Mouse (Mus musculus): Measurements from ENCODE around the gene Sost. TPM values are rescaled to one million over a fixed set of nuclear protein-coding genes. Genes with fewer than 3 reads are reported as not detected.
A peak's percentile ranks its signal among the peaks of the same experiment; 100 is the strongest.

Gene Sost
- total RNA-seq, 2 experiments from 2014 or later: 0.41 TPM; not detected in 1

GRCm38 (mm10) chr11:101946525-101946924 lies 20.3 kb downstream of the Sost start:
- DNase-seq: no peak

- no peak for DNase-seq
Measured at GRCm38 (mm10) chr11:101943055-101943454, 23.8 kb downstream of the Sost start.

DNA sequence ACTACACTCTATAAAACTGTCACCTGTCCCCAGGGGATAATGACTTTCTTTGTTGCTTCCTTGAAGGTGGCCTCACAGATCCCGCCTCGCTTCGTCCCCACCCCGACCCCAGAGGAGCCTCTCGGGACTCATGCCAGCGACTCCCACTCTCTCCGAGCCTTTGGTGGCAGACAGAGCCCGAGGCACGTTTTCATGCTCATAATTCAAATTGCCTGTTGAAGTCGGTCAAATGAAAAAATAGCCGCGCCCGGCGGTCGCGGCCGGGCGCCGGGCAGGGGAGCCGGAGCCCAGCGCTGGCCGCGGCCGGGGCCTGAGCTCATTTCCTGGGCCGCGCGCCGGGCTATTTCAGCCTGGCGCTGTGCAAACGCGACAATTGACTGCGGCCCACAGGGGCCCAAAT lies 29.7 kb downstream of the Sost start:
- DNase-seq: peak; percentile 56

DNA sequence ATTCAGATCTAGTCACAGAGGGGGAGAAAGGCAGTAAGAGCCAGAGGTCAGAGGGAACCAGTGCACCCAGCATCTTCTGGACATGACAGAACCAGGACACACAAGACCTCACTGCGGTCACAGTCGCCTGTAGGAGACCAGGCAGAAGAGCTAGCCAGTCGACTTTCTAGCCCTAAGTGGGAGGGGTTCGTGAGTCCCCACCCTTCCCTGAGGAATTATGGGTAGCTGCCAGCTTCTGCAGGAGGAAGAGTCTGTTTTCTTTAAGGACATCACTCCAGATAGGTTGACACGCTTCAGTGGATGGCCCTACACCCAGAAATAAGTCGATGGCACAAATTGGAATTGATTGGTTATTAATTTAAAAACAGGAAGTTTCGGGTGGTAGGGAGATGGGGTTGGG lies 30.4 kb downstream of the Sost start:
- no peak for DNase-seq

- DNase-seq: no peak
Measured at GRCm38 (mm10) chr11:101935743-101936142, 31.1 kb downstream of the Sost start.

DNA sequence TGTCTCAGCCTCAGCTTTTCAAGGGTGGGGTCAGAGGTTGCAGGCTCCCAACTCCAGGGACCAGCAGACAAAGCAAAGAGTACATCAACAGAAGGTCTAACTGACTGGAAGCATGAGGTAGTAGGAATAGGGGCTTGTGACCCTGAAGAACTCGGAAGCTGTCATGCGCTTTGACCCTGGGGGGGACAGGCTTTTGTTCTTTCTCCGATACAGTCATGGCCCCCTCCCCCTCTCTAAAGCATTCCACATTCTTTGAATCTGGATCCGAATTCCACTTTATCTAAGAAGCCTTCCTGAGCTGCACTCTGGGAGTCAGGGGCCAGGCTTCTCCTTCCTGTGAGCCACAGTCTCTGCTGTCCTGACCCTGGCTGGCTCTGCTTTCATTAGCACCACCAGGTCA lies 34.8 kb downstream of the Sost start:
- no peak for DNase-seq

DNA sequence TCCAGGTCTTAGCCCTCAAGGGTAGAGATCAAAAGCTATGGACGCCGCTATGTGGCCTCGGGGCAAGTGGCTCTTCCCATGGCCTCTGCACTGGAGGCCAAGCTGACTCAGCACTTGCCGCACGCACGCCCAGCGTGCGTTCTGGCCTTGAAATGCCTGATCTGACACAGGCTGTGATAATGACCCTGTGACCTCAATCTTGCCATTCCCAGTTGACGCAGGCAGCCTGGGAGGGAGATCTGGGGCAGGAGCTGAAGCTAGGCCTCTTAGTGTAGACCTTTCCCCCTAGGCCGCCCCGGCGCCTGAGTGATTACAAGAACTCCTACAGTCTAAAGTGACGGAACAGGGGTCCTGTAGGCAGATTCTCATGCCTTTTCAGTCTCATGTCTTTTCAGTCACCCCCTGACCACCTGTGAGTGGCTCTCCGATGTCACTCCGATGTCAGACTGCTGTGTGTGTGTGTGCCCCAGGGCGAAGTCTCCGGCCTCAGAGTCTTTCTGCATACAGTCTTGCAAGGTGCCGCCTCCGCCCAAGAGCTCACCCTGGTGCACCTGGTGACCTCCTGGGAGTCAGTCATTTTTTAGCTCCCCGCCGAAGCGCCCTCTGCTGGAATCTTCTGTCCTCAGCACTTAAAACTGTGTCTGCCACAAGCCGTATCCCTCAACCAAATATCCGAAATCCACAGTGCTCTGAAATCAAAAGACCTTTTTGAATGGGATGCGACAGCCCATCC lies 38.6 kb downstream of the Sost start:
- peak; percentile 36 for DNase-seq

DNA sequence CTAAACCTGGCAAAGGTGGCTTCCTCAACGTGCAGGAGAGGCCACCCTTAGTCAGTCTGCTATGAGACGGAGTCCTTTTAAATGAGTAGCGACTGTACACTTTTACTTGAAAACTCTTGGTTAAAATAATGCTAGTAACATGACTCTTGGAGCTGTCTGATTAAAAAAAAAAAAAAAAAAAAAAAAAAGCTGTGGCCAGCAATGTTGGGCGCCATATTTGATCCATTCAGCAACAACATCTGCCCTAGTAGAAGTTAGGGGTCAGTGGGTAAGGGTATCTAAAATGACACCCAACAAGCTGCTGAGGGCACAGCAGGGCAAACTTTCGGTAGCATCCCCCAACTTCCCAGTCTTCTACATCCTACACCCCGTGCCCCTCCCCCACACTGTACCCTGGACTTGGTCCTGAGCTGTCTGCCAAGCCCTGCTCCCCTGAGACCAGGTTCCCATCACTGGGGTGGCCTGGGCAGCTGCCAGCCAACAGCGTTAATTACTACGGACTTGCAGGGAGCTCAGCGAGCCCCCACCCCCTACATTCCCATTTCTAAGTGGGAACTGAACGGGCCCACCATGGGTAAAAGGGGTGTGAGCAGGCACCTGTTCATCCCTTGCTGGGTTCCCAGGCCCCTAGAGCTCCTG lies 39.7 kb downstream of the Sost start:
- no peak for DNase-seq

DNA sequence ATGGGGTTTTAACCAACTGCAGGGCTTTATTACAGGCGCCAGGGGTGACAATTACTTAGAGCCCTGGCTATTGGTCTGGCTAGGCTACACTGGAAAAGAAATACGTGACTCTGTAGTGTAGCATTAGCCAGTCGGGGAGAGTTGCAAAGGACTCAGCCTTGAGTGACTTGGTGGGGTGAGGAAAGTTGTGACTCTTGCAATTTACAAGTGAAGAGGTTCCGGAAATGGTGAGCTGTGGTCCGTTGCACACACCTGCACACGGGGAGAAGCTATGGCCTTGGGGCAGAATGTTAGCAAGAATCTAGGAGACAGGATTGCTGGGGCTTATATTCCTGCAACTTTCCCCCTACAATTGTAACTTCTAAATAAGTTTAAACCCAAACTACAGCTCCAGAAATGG lies 41.2 kb downstream of the Sost start:
- DNase-seq: no peak

- DNase-seq: no peak
Measured at GRCm38 (mm10) chr11:101924441-101924976, 42.3 kb downstream of the Sost start.

DNA sequence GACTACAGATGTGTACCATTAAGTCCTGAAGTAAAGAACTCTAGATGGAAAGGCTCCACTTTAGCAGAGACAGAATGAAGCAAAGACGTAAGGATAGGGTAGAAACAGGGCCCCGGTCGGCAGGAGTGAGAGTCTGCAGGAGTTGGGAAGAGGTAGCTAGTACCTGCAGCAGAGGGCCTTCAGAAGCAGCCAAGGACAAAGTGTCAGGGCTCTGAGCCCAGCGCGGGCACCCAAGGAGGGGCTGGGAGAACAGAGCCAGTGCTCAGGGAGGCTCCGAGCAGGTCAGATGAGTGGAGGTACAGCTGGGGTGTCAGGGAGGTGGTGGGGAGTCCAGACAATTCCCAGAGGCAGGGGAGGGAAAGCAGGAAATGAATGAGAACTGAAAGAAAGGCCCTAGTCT lies 42.8 kb downstream of the Sost start:
- DNase-seq: no peak

- DNase-seq: peak; percentile 39
Measured at GRCm38 (mm10) chr11:101921361-101921952, 45.4 kb downstream of the Sost start.

DNA sequence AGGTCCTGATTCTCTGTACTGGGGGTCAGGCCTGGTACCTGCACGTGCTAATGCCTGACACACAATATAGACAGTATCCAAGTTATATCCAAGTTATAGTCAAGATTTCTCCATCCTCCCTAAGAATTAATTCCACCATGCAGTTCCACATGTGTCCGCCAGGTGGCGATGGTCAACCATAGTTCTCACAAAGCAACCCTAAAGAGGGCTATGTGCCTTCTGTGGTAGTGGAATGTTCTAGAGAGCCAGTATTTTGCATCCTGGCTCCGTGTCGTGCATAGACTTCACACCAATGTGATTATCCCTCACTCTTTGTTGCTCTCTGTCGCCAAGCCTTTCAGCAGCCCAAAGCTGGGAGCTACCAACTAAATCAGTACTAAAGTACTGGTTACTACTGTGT lies 47.2 kb downstream of the Sost start:
- peak; percentile 83 for DNase-seq

DNA sequence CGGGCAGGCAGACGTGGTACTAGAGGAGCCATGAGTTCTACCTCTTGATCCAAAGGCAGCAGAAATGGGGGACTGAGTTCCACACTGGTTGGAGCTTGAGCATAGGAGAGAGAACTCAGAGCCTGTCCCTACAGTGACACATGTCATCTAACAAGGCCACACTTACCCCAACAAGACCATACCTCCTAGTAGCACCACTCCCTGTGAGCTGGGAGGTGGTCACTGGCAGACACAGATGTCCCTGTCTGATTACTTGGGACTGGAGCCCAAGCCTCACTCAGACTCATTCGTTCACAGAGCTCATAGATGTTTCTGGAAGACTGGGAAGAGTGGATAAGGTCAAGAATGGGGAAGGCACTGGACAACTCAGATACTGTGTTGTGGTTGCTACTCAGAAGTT lies 48.2 kb downstream of the Sost start:
- no peak for DNase-seq

DNA sequence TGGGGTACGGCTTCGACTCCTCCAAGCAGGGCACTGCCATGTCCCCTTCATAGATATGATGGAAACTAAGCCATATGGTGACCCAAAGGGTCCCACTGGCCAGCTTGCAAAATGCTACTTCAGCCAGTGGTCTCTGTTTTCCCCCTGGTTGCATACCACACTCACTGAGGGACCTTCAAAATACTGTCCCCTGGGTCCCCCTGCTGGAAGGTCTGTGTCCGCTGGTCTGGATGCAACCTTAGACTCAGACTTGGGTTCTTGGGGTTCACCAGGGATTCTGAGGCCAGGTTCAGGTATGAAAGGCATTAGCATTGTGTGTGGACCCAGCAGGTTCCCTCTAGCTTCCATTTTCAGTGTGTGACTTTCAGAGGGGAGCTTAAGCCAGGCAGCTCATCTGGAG lies 50.0 kb downstream of the Sost start:
- no peak for DNase-seq

- no peak for DNase-seq
Measured at GRCm38 (mm10) chr11:101913591-101913990, 53.2 kb downstream of the Sost start.

Other genes with a start within 250 kb of the Sost start
- 10 to 100 TPM; 13.7 to 17.6 TPM for gene Dhx8, start 234.1 kb downstream of the Sost start, total RNA-seq (2021)
- gene Etv4, start 181.6 kb downstream of the Sost start, total RNA-seq (2021): 1 to 10 TPM; 5.6 to 6.8 TPM
- gene Meox1, start 72.6 kb downstream of the Sost start, total RNA-seq (2021): 10 to 100 TPM; 11.7 to 12.3 TPM
- gene Cfap97d1, start 17.3 kb upstream of the Sost start, total RNA-seq (2021): not detected
- gene Dusp3, start 20.0 kb upstream of the Sost start, total RNA-seq (2021): 100 to 1,000 TPM; 122 to 136 TPM
- gene Mpp3, start 61.4 kb upstream of the Sost start, total RNA-seq (2021): 10 to 100 TPM; 76.8 to 83.7 TPM
- gene Cd300lg, start 74.5 kb upstream of the Sost start, total RNA-seq (2021): 10 to 100 TPM; 18.0 to 20.4 TPM
- 1 to 10 TPM; 1.1 to 1.5 TPM for gene Mpp2, start 121.5 kb upstream of the Sost start, total RNA-seq (2021)
- gene Ppy, start 134.3 kb upstream of the Sost start, total RNA-seq (2021): not detected
- gene Pyy, start 140.8 kb upstream of the Sost start, total RNA-seq (2021): not detected
- gene Nags, start 178.5 kb upstream of the Sost start, total RNA-seq (2021): not detected
- gene Tmem101, start 189.4 kb upstream of the Sost start, total RNA-seq (2021): 10 to 100 TPM; 13.7 to 15.9 TPM
- gene Lsm12, start 218.3 kb upstream of the Sost start, total RNA-seq (2021): 10 to 100 TPM; 83.1 to 84.4 TPM
- gene G6pc3, start 222.6 kb upstream of the Sost start, total RNA-seq (2021): 10 to 100 TPM; 32.2 to 34.6 TPM

All from gastrocnemius, postnatal 10 days (tissue).